Mouse (Mus musculus): ENCODE measurements around the gene Erbb2. TPM values are rescaled to one million over a fixed set of nuclear protein-coding genes. Genes with fewer than 3 reads are reported as not detected.

Erbb2 gene
- total RNA-seq, 2 experiments from 2014 or later = 3.9 to 5.3 TPM

GRCm38 (mm10) chr11:98473916-98474479 lies 61.7 kb downstream of the Erbb2 start:
- intact Hi-C loops (cut with DNase I; ENCODE audit: low total_unique reads) = no loop called here
- DNase-seq = no peak

- DNase-seq = no peak
- intact Hi-C loops (cut with DNase I; ENCODE audit: low total_unique reads) = no loop called here
Measured at GRCm38 (mm10) chr11:98474967-98475366, 62.7 kb downstream of the Erbb2 start.

GRCm38 (mm10) chr11:98475630-98476433 lies 63.6 kb downstream of the Erbb2 start:
- intact Hi-C loops (cut with DNase I; ENCODE audit: low total_unique reads) = no loop called here

GRCm38 (mm10) chr11:98476434-98476807 lies 64.2 kb downstream of the Erbb2 start:
- intact Hi-C loops (cut with DNase I; ENCODE audit: low total_unique reads) = no loop called here
- no peak for DNase-seq

More at GRCm38 (mm10) chr11:98475630-98476433, 63.6 kb downstream of the Erbb2 start:
- no peak for DNase-seq

DNA sequence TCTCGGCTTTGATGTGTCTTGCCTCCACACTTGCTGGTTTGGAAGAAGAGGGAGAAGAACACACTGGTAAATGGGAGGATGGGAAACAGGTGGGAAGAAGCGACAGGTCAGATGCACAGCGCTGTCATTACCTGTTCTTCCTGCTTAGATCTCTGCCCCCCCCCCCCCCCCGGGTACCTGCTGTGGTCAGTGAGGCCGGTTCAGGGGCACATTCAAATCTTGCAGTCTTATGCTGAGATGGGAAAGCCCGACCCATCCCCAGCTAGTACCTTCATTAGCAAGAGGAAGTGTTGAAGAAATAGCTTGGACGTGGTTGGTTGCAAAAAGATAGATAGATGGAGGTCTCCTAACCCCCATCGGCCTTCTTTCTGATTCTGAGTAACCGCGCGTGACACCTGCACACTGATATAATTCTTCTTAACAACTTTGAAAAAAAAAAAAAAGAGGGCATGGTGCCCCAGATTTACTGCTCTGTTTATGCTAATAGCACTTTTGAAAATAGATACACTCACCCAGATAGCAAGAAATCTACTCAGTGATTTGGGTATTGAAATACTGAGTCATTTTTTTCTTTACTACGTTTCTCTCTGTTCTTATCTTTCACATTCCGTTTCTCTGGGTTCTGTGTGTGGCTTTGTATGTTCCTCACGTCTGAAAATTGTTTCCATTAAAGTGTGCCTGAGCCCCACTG lies 64.9 kb downstream of the Erbb2 start:
- no peak for DNase-seq
- intact Hi-C loops (cut with DNase I; ENCODE audit: low total_unique reads) = no loop called here

- no peak for DNase-seq
- intact Hi-C loops (cut with DNase I; ENCODE audit: low total_unique reads) = no loop called here
Measured at GRCm38 (mm10) chr11:98479026-98479939, 67.0 kb downstream of the Erbb2 start.

DNA sequence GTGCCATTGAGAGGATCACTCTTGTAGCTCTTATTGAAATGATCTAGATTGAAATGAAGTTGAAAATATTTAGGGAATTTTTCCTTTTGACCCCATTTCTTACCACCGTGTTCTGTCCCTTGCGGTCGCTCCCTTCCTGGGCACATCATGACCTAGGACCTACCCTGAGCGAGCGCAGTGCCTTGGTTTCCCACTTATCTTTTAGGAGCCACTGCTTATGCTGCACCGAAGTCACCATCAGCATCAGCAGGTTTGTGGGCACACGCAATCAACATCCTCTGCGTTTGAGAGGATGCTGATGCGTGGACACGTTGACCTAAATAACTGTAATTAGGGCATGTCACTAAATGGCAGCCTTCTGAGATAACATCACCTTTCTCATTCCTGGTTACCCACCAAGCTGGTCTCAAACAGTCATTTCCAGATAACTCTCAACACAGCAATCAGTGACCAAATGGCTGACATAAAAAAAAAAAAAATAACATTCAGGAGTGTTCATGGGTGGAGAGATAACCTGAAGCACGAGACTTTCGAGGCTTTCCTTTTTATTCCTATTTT lies 67.7 kb downstream of the Erbb2 start:
- intact Hi-C loops (cut with DNase I; ENCODE audit: low total_unique reads) = no loop called here
- no peak for DNase-seq

- intact Hi-C loops (cut with DNase I; ENCODE audit: low total_unique reads) = no loop called here
- no peak for DNase-seq
Measured at GRCm38 (mm10) chr11:98481231-98481630, 69.0 kb downstream of the Erbb2 start.

- intact Hi-C loops (cut with DNase I; ENCODE audit: low total_unique reads) = no loop called here
- DNase-seq = no peak
Measured at GRCm38 (mm10) chr11:98482067-98482466, 69.8 kb downstream of the Erbb2 start.

DNA sequence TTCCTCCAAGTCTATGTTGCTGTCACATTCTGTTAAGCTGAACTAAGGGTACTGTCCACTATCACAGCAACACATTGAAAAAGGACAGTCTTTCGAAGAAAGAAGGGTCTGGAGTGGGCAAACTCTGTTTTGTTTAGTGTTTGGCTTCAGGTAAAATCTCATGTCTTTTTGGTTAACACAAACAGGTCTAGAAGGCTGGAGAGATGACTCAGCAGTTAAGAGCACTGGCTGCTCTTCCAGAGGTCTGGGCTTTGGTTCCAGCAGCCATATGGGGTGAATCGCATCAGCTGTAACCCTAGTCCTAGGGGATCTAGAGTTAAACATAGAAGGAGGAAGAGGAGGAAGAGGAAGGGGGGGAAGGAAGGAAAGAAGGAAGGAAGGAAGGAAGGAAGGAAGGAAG lies 73.5 kb downstream of the Erbb2 start:
- no peak for DNase-seq
- intact Hi-C loops (cut with DNase I; ENCODE audit: low total_unique reads) = no loop called here

Other genes starting within 250 kb of the Erbb2 start
- gene Med1, start 219.2 kb upstream of the Erbb2 start, total RNA-seq (2021) = 10 to 100 TPM; 23.0 to 24.6 TPM
- 10 to 100 TPM; 14.6 to 17.0 TPM for gene Cdk12, start 209.4 kb upstream of the Erbb2 start, total RNA-seq (2021)
- gene Neurod2, start 82.8 kb upstream of the Erbb2 start, total RNA-seq (2021) = not detected
- gene Ppp1r1b, start 64.1 kb upstream of the Erbb2 start, total RNA-seq (2021) = under 1 TPM; 0.20 to 0.29 TPM
- 1 to 10 TPM; 7.3 to 9.4 TPM for gene Stard3, start 54.1 kb upstream of the Erbb2 start, total RNA-seq (2021)
- gene Tcap, start 28.7 kb upstream of the Erbb2 start, total RNA-seq (2021) = 1,000 to 10,000 TPM in 1 of 2 experiments, 100 to 1,000 TPM in 1; 673 to 1,120 TPM
- under 1 TPM; 0.39 to 0.53 TPM for gene Pnmt, start 26.0 kb upstream of the Erbb2 start, total RNA-seq (2021)
- gene Pgap3, start 12.0 kb upstream of the Erbb2 start, total RNA-seq (2021) = 1 to 10 TPM; 2.2 to 2.9 TPM
- gene Mien1, start 26.5 kb downstream of the Erbb2 start, total RNA-seq (2021) = 10 to 100 TPM; 27.7 to 30.3 TPM
- gene Grb7, start 33.9 kb downstream of the Erbb2 start, total RNA-seq (2021) = not detected
- gene Ikzf3, start 133.6 kb downstream of the Erbb2 start, total RNA-seq (2021) = under 1 TPM; 0.10 to 0.18 TPM
- gene Zpbp2, start 138.6 kb downstream of the Erbb2 start, total RNA-seq (2021) = not detected
- 10 to 100 TPM; 18.3 to 18.7 TPM for gene Ormdl3, start 174.9 kb downstream of the Erbb2 start, total RNA-seq (2021)
- not detected for gene Lrrc3c, start 185.8 kb downstream of the Erbb2 start, total RNA-seq (2021)
- gene Gm12355, start 213.2 kb downstream of the Erbb2 start, total RNA-seq (2021) = 1 to 10 TPM; 5.0 to 6.6 TPM
- gene Gsdma3, start 213.9 kb downstream of the Erbb2 start, total RNA-seq (2021) = under 1 TPM; 0.16 to 0.39 TPM
- not detected for gene Gsdma2, start 234.3 kb downstream of the Erbb2 start, total RNA-seq (2021)